Mouse (Mus musculus): ENCODE measurements at regions not wholly inside any gene's neighbourhood (a gene's known extent, or its start where the extent isn't known, plus 50 kb on each side); places are given as distances from the start of the nearest gene placed in this dataset.

GRCm38 (mm10) chr4:28242272-28242671 lies 570.7 kb upstream of the Epha7 start:
- WGBS, result 78% methylated on average over 1 of the region's 1 CpGs
- Histone ChIP-seq H3K4me3 (ENCODE audit: low read length) (no peak overlapping the region), H3K36me3 (ENCODE audit: control insufficient read depth, insufficient read depth, low read length) (no peaks in the 10 kb centered on the region), H3K9me3 (ENCODE audit: control insufficient read depth, low read length) (no peaks in the 10 kb centered on the region), H3K27ac (ENCODE audit: low read length) (no peak overlapping the region), H3K4me2 (ENCODE audit: low read depth, low read length) (no peak overlapping the region), H3K9ac (ENCODE audit: low read length) (no peak overlapping the region), H3K27me3 (ENCODE audit: control insufficient read depth, insufficient read depth, low read depth, low read length) (no peaks in the 10 kb centered on the region), H3K4me1 (replicated peaks; ENCODE audit: control insufficient read depth, insufficient read depth, low read length) (no peaks in the 10 kb centered on the region)
- no peak for ATAC-seq (ENCODE audit: low read depth)
